Mouse (Mus musculus) MEL (cell line): Measurements from ENCODE around the gene Tmem177.
A peak's percentile ranks its signal among the peaks of the same experiment; 100 is the strongest.

Source experiments
- CTCF ChIP-seq, 3 experiments: IDR thresholded peaks in 2 of 3; conservative IDR thresholded peaks in 1 of 3; 2 replicates each; pipeline ENCODE4 v1.5.1; 2011 to 2012; ENCODE audit warnings: low read length in 3 of 3, low read depth in 2 of 3, mild to moderate bottlenecking in 2 of 3, improper control_type of control experiment in 1 of 3, inconsistent platforms in 1 of 3, mixed read lengths in 1 of 3, moderate library complexity in 1 of 3; ENCODE audit not compliant: control insufficient read depth in 1 of 3, insufficient read depth in 1 of 3, poor library complexity in 1 of 3, severe bottlenecking in 1 of 3
- GATA1 ChIP-seq: IDR thresholded peaks from 2 replicates; pipeline ENCODE4 v1.6.1; 2011; ENCODE audit warnings: low read depth, low read length, improper control_type of control experiment
- JUND ChIP-seq: IDR thresholded peaks from 2 replicates; pipeline ENCODE4 v1.6.1; 2011; ENCODE audit warnings: low read depth, mild to moderate bottlenecking, improper control_type of control experiment, low read length
- POLR2A ChIP-seq, 2 experiments: IDR thresholded peaks; 2 replicates each; pipeline ENCODE4 v1.6.1; 2011 to 2012; ENCODE audit warnings: low read length in 2 of 2, mild to moderate bottlenecking in 2 of 2, control low read depth in 1 of 2, improper control_type of control experiment in 1 of 2, low read depth in 1 of 2, moderate library complexity in 1 of 2; ENCODE audit not compliant: control insufficient read depth in 1 of 2, insufficient read depth in 1 of 2, poor library complexity in 1 of 2
- POLR2AphosphoS2 ChIP-seq: IDR thresholded peaks from 2 replicates; pipeline ENCODE4 v1.6.1; 2011; ENCODE audit warnings: low read length, improper control_type of control experiment

DNA sequence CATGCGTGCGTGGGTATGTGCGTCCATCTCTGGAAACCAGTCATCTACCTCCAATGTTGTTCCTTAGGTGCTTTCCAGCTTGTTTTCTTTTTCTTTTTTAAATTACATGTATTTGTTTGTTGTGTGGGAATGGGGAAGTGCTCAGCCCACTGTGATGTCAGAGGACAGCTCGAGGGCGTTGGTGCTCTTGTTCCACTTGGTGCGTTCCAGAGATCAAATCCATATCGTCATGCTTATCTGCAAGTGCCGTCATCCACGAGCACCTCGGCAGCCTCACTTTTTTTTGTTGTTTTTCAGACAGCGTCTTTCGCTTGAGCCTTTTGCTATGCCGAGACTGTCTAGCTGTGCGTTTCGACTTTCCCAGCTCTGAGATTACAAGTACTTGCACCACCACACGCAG lies 23.7 kb downstream of the Tmem177 start:
- TF ChIP-seq POLR2A (IDR thresholded peaks at IDR 0.05; ENCODE audit: control insufficient read depth in 1 of 2, insufficient read depth in 1 of 2, low read depth in 1 of 2, low read length in 2 of 2, poor library complexity in 1 of 2) = no peak
- 0 out of 2 replicates have a peak, but pooled peaks have one; percentile 38 for TF ChIP-seq GATA1
- no peak for TF ChIP-seq CTCF (IDR thresholded peaks at IDR 0.05 in 2 of 3, conservative IDR thresholded peaks at IDR 0.05 in 1 of 3; ENCODE audit: control insufficient read depth in 1 of 3, insufficient read depth in 1 of 3, low read depth in 2 of 3, low read length in 3 of 3, poor library complexity in 1 of 3, severe bottlenecking in 1 of 3)
- TF ChIP-seq JUND = no peak
- TF ChIP-seq POLR2AphosphoS2 = no peak
